Mouse (Mus musculus) neutrophil, adult 59 days (primary cell): Measurements from ENCODE around the gene Zfyve26. TPM values are rescaled to one million over a fixed set of nuclear protein-coding genes. Genes with fewer than 3 reads are reported as not detected.

Experiments
- total RNA-seq, 2 experiments: library from RNA; stranded (reverse); gene quantifications; 1 replicate in 1 of 2; 2 replicates in 1 of 2; pipeline ENCODE4 v1.2.4; 2023

Gene Zfyve26
- 10 to 100 TPM; 60.8 to 70.5 TPM for total RNA-seq

GRCm38 (mm10) chr12:79296126-79296816 is at the start of gene Zfyve26:
Zfyve26 (minus strand) TSS chr12:79296304.

GRCm38 (mm10) chr12:79297121-79297576 is 1.0 kb upstream of the Zfyve26 start, which contains the start of gene Rad51b:
Rad51b (plus strand) TSS chr12:79297282.

DNA sequence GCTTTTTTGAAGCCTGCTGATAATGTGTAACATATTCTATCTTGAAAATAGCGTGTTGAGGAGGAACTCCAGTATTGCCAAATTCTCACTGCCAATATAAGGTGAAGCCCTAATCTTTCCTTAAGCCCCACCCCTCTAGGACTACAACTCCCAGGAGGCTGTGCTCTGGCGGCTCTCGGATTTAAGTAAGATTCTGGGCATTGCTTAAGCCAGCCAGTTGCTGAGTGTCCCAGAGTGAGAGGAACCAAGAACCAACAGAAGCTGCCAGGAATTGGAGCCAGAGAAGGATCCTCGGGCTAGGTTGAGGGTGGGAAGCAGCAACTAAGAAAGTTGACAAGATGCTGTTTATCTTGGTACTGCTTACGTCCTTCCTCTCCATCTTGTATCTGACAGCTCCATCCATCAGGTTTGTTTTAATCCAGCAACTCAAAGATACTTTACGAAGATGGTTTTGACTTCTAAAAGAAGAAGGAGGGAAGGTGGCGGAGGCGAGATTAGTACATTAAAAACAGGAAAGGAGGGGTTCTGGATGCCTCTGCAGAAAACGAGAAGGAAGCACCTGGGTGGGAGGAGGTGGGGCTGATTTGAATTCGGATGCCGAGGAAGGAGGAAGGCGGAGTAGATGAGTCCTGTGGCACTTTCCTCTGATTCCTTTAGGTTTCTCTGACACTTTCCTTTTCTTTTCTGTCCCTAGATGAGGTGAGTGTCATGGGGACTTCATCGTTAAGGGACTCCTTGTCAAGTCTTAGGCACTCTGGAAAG is 87.2 kb downstream of the Zfyve26 start, which contains the start of gene Rdh12:
Gene Rdh12 (plus strand): TSS at position 212 of the 762 bp plus-strand sequence.

GRCm38 (mm10) chr12:79192193-79192592 is 103.9 kb downstream of the Zfyve26 start, which contains the start of gene Rdh11:
Rdh11 (minus strand) TSS chr12:79192293.

Other genes with a start within 250 kb of the Zfyve26 start
- 1 to 10 TPM; 3.7 to 4.4 TPM for gene Pigh, start 206.7 kb downstream of the Zfyve26 start, total RNA-seq
- gene Arg2, start 165.5 kb downstream of the Zfyve26 start, total RNA-seq: 10 to 100 TPM; 31.9 to 33.6 TPM
- gene Vti1b, start 123.6 kb downstream of the Zfyve26 start, total RNA-seq: 10 to 100 TPM; 65.8 to 70.2 TPM
- gene Rdh11, start 104.0 kb downstream of the Zfyve26 start, total RNA-seq: 10 to 100 TPM; 14.9 to 18.2 TPM
- gene Rdh12, start 87.4 kb downstream of the Zfyve26 start, total RNA-seq: 10 to 100 TPM; 37.2 to 55.1 TPM
- 1 to 10 TPM; 3.2 to 3.7 TPM for gene Rad51b, start 978 bp upstream of the Zfyve26 start, total RNA-seq